Mouse (Mus musculus) testis, postnatal 14 days (tissue): ENCODE data around the gene Tusc2.

Experiments
- DNase-seq: peaks from one replicate; pipeline ENCODE4 v3.0.0; 2021; ENCODE audit warnings: low spot score

Tusc2 gene

GRCm38 (mm10) chr9:107563029-107563581, at the start of gene Tusc2:
Tusc2 (plus strand) TSS chr9:107563255.
- peak; percentile 95 for DNase-seq

- DNase-seq: peak; percentile 65
Observed at GRCm38 (mm10) chr9:107514303-107514955, 48.6 kb upstream of the Tusc2 start.

GRCm38 (mm10) chr9:107520331-107520730, 42.7 kb upstream of the Tusc2 start:
- no peak for DNase-seq

- DNase-seq: no peak
Observed at GRCm38 (mm10) chr9:107521190-107521589, 41.9 kb upstream of the Tusc2 start.

DNA sequence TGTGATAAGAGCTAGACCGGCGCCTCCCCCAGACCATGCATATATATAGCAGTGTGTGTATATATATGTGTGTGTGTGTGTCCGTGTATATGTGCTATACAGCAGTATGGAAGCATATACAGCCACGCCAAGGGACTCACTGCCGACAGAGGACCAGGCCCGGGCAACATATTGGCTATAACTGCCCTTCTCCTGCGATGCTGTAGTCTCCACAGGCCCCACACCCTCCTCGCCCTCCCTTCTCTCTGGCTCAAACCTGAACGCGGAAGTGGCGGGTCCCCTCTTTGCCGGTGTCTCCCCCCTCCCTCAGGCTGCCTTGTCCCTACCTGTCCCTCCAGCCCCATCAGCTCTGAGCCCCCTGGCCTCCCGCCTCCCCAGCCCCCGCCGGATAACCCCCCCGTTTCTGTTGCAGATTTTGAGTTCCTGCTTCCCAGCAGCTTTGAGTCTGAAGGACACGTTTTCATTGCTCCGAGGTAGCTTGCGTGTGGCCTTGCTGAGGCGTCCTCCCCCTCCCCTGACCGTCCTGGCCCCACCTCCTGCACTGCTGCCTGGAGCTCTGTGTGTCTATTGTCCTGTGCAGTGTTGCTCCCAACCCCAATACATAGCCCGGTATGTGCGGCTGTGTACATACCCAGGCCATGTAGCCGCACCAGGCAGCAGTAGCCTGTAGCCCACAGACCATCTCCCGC, 41.2 kb upstream of the Tusc2 start:
- no peak for DNase-seq

- DNase-seq: no peak
Observed at GRCm38 (mm10) chr9:107522400-107522711, 40.7 kb upstream of the Tusc2 start.

DNA sequence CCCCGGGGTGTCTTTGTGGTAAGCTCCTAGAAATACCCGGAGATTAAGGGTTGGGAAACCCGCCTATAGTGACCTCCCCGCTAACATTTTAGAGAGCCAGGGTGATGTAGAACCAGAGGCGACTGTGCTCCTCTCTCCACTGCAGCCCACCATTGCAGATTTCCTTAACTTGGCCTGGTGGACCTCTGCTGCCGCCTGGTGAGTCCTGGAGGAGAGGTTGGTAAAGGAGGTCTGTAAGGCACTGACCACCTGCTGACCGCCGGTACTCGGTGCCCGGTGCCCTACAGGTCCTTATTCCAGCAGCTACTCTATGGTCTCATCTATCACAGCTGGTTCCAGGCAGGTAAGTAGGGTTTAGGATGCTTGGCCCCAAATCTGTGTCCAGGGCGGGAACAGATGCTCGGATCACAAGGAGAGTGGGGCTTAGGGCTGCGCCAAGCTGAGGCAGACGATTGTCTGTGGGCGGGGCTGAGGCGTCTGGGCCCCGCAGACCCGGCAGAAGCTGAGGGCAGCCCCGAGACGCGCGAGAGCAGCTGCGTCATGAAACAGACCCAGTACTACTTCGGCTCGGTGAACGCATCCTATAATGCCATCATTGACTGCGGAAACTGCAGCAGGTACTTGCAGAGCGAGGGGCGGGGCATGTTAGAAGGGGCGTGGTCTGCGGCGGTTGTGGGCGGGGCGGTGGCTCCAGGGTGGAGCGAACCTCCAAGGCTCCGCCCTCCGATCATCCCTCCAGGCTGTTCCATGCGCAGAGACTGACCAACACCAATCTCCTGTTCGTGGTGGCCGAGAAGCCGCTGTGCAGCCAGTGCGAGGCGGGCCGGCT, 36.6 kb upstream of the Tusc2 start:
- DNase-seq: peak; percentile 88

GRCm38 (mm10) chr9:107533791-107534407, 29.2 kb upstream of the Tusc2 start, which contains the start of gene Tmem115:
Tmem115 (plus strand) TSS chr9:107533945.
- DNase-seq: peak; percentile 96

DNA sequence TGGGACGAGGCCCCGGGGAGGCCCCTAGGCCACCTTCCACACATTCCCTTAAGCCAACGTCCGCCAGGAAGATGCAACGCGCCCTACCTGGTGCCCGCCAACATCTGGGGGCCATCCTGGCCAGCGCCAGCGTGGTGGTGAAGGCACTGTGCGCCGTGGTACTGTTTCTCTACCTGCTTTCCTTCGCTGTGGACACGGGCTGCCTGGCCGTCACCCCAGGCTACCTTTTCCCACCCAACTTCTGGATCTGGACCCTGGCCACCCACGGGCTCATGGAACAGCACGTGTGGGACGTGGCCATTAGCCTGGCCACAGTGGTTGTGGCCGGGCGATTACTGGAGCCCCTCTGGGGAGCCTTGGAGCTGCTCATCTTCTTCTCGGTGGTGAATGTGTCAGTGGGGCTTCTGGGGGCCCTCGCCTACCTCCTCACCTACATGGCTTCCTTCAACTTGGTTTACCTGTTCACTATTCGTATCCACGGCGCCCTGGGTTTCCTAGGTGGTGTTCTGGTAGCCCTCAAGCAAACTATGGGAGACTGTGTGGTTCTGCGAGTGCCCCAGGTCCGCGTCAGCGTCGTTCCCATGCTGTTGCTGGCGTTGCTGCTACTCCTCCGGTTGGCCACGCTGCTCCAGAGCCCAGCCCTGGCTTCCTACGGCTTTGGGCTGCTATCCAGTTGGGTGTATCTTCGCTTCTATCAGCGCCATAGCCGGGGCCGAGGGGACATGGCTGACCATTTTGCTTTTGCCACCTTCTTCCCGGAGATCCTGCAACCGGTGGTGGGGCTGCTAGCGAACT, 28.4 kb upstream of the Tusc2 start:
- no peak for DNase-seq

DNA sequence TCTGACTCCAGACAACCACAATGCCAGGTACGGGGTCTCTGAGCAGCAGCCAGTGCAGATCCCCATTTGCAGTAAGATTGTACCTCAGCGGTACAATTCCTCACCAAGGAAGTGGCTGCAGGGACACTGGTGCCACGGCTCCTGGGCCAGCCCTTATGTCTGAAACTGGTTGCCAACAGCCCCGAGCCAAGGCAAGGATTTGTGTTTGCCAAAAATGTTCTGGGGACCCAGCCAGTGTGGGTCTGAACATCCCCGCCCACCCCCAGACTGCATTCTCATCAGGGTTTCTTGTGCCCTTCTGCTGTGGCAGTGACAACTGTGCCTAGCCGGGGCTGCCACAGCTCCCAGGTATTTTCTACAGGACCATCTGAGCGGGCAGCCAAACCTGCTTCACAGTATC, 24.8 kb upstream of the Tusc2 start:
- DNase-seq: no peak

DNA sequence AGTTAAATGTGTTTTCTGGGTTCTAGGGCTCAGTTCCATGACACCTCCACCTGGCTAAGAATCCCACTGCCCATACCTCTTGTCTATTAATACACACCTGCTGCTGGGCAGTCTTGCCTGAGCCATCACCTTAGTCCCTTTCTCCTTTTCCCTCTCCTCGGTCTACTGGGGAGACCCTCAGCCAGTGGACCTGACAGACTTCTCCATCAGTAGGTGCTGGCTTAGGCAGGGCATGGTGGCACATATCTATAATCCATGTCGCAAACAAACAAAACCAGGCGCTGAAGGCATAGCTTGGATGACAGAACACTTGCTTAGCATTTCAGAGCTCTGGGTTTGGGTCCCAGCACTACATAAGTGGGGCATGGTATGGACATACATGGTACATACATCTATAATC, 24.3 kb upstream of the Tusc2 start:
- DNase-seq: no peak

DNA sequence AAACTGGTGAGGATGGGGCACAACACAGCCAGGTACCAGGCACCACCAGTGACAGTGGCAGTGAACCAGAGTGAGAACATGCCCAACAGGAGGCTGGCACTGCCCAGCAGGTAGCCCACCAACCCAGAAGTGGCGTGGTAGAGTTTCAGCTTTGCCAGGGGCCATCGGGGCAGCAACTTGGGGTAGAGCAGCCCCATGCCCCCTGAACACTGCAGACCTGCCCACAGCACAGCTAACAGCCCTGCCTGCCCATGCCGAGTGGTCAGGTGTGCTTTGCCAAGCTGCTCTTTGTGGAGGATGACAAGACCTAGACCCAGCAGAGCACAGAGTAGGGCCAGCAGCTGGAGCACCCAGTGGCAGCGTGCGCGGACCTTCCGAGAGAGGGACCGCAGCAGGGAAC, 23.1 kb upstream of the Tusc2 start:
- no peak for DNase-seq

GRCm38 (mm10) chr9:107540420-107540819, 22.6 kb upstream of the Tusc2 start:
- DNase-seq: no peak

DNA sequence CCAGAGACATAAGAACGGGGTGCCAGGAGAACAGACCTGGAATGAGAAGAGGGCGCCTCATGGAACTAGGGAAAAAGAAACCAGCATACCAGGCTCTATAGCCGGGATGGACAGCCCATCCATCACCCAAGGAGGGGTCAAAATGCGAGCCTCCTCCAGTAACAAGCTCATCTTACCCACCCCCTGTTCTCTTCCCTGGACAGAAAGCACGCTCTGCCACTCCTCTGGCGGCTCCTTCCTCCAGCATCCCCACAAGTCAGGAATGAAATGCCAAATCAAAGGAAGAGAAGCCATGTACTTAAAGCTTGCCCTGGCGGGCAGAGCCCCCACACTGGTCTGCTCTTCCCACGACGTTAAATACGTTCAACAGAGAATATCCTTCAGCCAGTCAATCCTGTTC, 22.1 kb upstream of the Tusc2 start:
- no peak for DNase-seq

- DNase-seq: peak; percentile 94
Observed at GRCm38 (mm10) chr9:107541474-107542351, 21.3 kb upstream of the Tusc2 start, which contains the start of the genes Cyb561d2 and Nprl2. Cyb561d2 (minus strand) TSS chr9:107542193. Nprl2 (plus strand) TSS chr9:107542226.

- no peak for DNase-seq
Observed at GRCm38 (mm10) chr9:107542352-107542686, 20.7 kb upstream of the Tusc2 start.

GRCm38 (mm10) chr9:107542721-107543120, 20.3 kb upstream of the Tusc2 start:
- no peak for DNase-seq

DNA sequence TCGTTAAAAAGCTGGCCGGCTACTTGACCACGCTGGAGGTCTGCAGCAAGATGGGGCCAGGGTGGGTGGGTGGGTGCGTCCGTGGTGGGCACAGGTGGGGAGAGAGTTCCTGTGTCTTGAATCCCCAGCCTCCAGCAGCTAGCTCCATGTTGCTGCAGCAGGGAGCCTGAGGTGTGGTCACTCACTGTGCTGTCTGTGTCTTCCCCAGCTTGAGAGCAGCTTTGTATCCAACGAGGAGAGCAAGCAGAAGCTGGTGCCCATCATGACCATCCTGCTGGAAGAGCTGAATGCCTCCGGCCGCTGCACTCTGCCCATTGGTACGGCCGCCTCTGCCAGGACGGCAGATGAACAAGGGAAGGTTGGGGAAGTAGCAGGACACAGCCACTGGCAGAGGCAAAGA, 19.8 kb upstream of the Tusc2 start:
- DNase-seq: no peak

DNA sequence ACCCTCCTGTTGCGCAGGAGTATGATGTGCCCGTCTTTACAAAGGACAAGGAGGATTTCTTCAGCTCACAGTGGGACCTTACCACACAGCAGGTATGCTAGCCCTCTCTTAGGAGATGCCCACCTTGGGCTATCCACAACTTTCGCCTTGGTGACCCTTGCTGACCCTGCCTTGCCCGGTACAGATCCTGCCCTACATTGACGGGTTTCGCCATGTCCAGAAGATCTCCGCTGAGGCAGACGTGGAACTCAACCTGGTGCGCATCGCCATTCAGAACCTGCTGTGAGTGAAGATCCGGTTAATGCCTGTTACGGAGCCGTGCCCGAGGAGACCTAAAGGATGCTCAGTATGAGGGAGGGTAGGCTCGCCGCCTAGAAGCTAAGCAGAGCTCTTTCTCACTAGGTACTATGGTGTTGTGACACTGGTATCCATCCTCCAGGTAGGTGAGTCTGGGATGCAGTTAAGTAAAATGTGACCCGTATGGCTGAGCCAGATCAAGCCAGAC, 18.8 kb upstream of the Tusc2 start:
- DNase-seq: no peak

DNA sequence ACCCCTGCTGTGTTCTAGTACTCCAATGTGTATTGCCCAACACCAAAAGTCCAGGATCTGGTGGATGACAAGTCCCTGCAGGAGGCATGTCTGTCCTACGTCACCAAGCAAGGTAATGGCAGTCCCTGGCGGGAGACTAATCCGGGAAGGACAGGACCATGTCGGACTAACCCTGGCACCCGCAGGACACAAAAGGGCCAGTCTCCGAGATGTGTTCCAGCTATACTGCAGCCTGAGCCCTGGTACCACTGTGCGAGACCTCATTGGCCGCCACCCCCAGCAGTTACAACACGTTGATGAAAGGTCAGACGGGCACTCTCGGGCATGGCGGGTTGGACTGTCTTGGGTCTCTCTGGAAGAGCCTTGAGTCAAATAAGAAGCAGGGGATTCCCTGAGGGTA, 18.3 kb upstream of the Tusc2 start:
- DNase-seq: no peak
